Mouse (Mus musculus): Measurements from ENCODE around the gene B230118H07Rik. TPM values are rescaled to one million over a fixed set of nuclear protein-coding genes. Genes with fewer than 3 reads are reported as not detected.
A peak's percentile ranks its signal among the peaks of the same experiment; 100 is the strongest.

B230118H07Rik gene
- polyA plus RNA-seq, 1 experiment from 2014 or later: 55.8 TPM

- H3K27ac ChIP-seq (replicated peaks; ENCODE audit: low read depth, low read length): no peak overlapping the region
- WGBS: 69% methylated on average over 1 of the region's 1 CpGs
Observed at GRCm38 (mm10) chr2:101650446-101650845, 1.1 kb upstream of the B230118H07Rik start.

GRCm38 (mm10) chr2:101648361-101648760, 971 bp downstream of the B230118H07Rik start:
- no peaks in the 10 kb centered on the region for H3K9me3 ChIP-seq (ENCODE audit: control insufficient read depth, low read length)
- H3K36me3 ChIP-seq (ENCODE audit: control insufficient read depth, insufficient read depth, low read length): no peaks in the 10 kb centered on the region
- no peaks in the 10 kb centered on the region for H3K27me3 ChIP-seq (replicated peaks; ENCODE audit: control insufficient read depth, insufficient read depth, low read length)
- peak overlapping the region; percentile 77; the same call in 1 of the 2 replicates for H3K27ac ChIP-seq (replicated peaks; ENCODE audit: low read depth, low read length)
- 59% methylated on average over 2 of the region's 2 CpGs for WGBS
- DNase-seq (ENCODE audit: low spot score): no peak
- H3K4me3 ChIP-seq (ENCODE audit: low read depth, low read length): no peak overlapping the region
- no peak overlapping the region for H3K4me2 ChIP-seq (ENCODE audit: low read depth, low read length)
- H3K9ac ChIP-seq (ENCODE audit: low read depth, low read length): no peak overlapping the region
- peaks cover 9% of the 10 kb centered on the region; the same call in 1 of the 2 replicates for H3K4me1 ChIP-seq (ENCODE audit: control insufficient read depth, insufficient read depth, low read length)
- ATAC-seq (ENCODE audit: low read depth): no peak

More at GRCm38 (mm10) chr2:101650446-101650845, 1.1 kb upstream of the B230118H07Rik start:
- no peak overlapping the region for H3K9ac ChIP-seq (ENCODE audit: low read depth, low read length)
- H3K4me1 ChIP-seq (ENCODE audit: control insufficient read depth, insufficient read depth, low read length): peaks cover 9% of the 10 kb centered on the region; the same call in 1 of the 2 replicates
- H3K36me3 ChIP-seq (ENCODE audit: control insufficient read depth, insufficient read depth, low read length): no peaks in the 10 kb centered on the region
- no peaks in the 10 kb centered on the region for H3K27me3 ChIP-seq (replicated peaks; ENCODE audit: control insufficient read depth, insufficient read depth, low read length)
- no peak overlapping the region for H3K4me2 ChIP-seq (ENCODE audit: low read depth, low read length)
- H3K4me3 ChIP-seq (ENCODE audit: low read depth, low read length): no peak overlapping the region
- H3K9me3 ChIP-seq (ENCODE audit: control insufficient read depth, low read length): no peaks in the 10 kb centered on the region
- no peak for ATAC-seq (ENCODE audit: low read depth)
- DNase-seq (ENCODE audit: low spot score): no peak

- H3K4me2 ChIP-seq (ENCODE audit: low read depth, low read length): no peak overlapping the region
- no peak overlapping the region for H3K9ac ChIP-seq (ENCODE audit: low read depth, low read length)
- H3K4me3 ChIP-seq (ENCODE audit: low read depth, low read length): no peak overlapping the region
- no peaks in the 10 kb centered on the region for H3K27me3 ChIP-seq (replicated peaks; ENCODE audit: control insufficient read depth, insufficient read depth, low read length)
- DNase-seq (ENCODE audit: low spot score) (no peak), ATAC-seq (ENCODE audit: low read depth) (no peak)
- no peak overlapping the region for H3K27ac ChIP-seq (replicated peaks; ENCODE audit: low read depth, low read length)
- peaks cover 9% of the 10 kb centered on the region; the same call in 1 of the 2 replicates for H3K4me1 ChIP-seq (ENCODE audit: control insufficient read depth, insufficient read depth, low read length)
- no peaks in the 10 kb centered on the region for H3K36me3 ChIP-seq (ENCODE audit: control insufficient read depth, insufficient read depth, low read length)
- H3K9me3 ChIP-seq (ENCODE audit: control insufficient read depth, low read length): no peaks in the 10 kb centered on the region
- 100% methylated on average over 1 of the region's 1 CpGs for WGBS
Observed at GRCm38 (mm10) chr2:101645841-101646240, 3.5 kb downstream of the B230118H07Rik start.

- Histone ChIP-seq H3K4me3 (ENCODE audit: low read depth, low read length) (no peak overlapping the region), H3K4me1 (ENCODE audit: control insufficient read depth, insufficient read depth, low read length) (peaks cover 6% of the 10 kb centered on the region; the same call in 1 of the 2 replicates), H3K9me3 (ENCODE audit: control insufficient read depth, low read length) (no peaks in the 10 kb centered on the region), H3K27me3 (replicated peaks; ENCODE audit: control insufficient read depth, insufficient read depth, low read length) (no peaks in the 10 kb centered on the region), H3K9ac (ENCODE audit: low read depth, low read length) (no peak overlapping the region), H3K36me3 (ENCODE audit: control insufficient read depth, insufficient read depth, low read length) (no peaks in the 10 kb centered on the region), H3K4me2 (ENCODE audit: low read depth, low read length) (no peak overlapping the region), H3K27ac (replicated peaks; ENCODE audit: low read depth, low read length) (no peak overlapping the region)
- no peak for ATAC-seq (ENCODE audit: low read depth)
- DNase-seq (ENCODE audit: low spot score): peak; percentile 24
- WGBS: 68% methylated on average over 3 of the region's 3 CpGs
Observed at GRCm38 (mm10) chr2:101639840-101640350, 9.4 kb downstream of the B230118H07Rik start.

GRCm38 (mm10) chr2:101638979-101639839, 10.1 kb downstream of the B230118H07Rik start:
- H3K9ac ChIP-seq (ENCODE audit: low read depth, low read length): no peak overlapping the region
- no peaks in the 10 kb centered on the region for H3K9me3 ChIP-seq (ENCODE audit: control insufficient read depth, low read length)
- H3K27me3 ChIP-seq (replicated peaks; ENCODE audit: control insufficient read depth, insufficient read depth, low read length): no peaks in the 10 kb centered on the region
- no peak overlapping the region for H3K4me2 ChIP-seq (ENCODE audit: low read depth, low read length)
- DNase-seq (ENCODE audit: low spot score): no peak
- no peak overlapping the region for H3K27ac ChIP-seq (replicated peaks; ENCODE audit: low read depth, low read length)
- WGBS: 44% methylated on average over 7 of the region's 7 CpGs
- H3K4me1 ChIP-seq (ENCODE audit: control insufficient read depth, insufficient read depth, low read length): peaks cover 6% of the 10 kb centered on the region; the same call in 1 of the 2 replicates
- no peak overlapping the region for H3K4me3 ChIP-seq (ENCODE audit: low read depth, low read length)
- H3K36me3 ChIP-seq (ENCODE audit: control insufficient read depth, insufficient read depth, low read length): no peaks in the 10 kb centered on the region
- ATAC-seq (ENCODE audit: low read depth): no peak

GRCm38 (mm10) chr2:101628297-101629236, 20.8 kb downstream of the B230118H07Rik start:
- Histone ChIP-seq H3K9ac (ENCODE audit: low read depth, low read length) (peak overlapping the region; percentile 74), H3K9me3 (ENCODE audit: control insufficient read depth, low read length) (no peaks in the 10 kb centered on the region), H3K4me2 (ENCODE audit: low read depth, low read length) (peak overlapping the region; percentile 61), H3K36me3 (ENCODE audit: control insufficient read depth, insufficient read depth, low read length) (no peaks in the 10 kb centered on the region), H3K4me1 (ENCODE audit: control insufficient read depth, insufficient read depth, low read length) (0 out of 2 replicates have a peak, but pooled peaks cover 10% of the 10 kb centered on the region), H3K27me3 (replicated peaks; ENCODE audit: control insufficient read depth, insufficient read depth, low read length) (no peaks in the 10 kb centered on the region), H3K4me3 (ENCODE audit: low read depth, low read length) (peak overlapping the region; percentile 71), H3K27ac (replicated peaks; ENCODE audit: low read depth, low read length) (peak overlapping the region; percentile 87)
- WGBS: 1% methylated on average over 30 of the region's 31 CpGs
- peak; percentile 98 for DNase-seq (ENCODE audit: low spot score)
- ATAC-seq (ENCODE audit: low read depth): peak; percentile 99

GRCm38 (mm10) chr2:101627227-101627626, 22.1 kb downstream of the B230118H07Rik start:
- ATAC-seq (ENCODE audit: low read depth): no peak
- H3K4me3 ChIP-seq (ENCODE audit: low read depth, low read length): no peak overlapping the region
- 0 out of 2 replicates have a peak overlapping the region, but pooled peaks have one; percentile 74 for H3K9ac ChIP-seq (ENCODE audit: low read depth, low read length)
- no peak overlapping the region for H3K4me2 ChIP-seq (ENCODE audit: low read depth, low read length)
- no peaks in the 10 kb centered on the region for H3K36me3 ChIP-seq (ENCODE audit: control insufficient read depth, insufficient read depth, low read length)
- H3K4me1 ChIP-seq (ENCODE audit: control insufficient read depth, insufficient read depth, low read length): 0 out of 2 replicates have a peak, but pooled peaks cover 10% of the 10 kb centered on the region
- H3K27ac ChIP-seq (replicated peaks; ENCODE audit: low read depth, low read length): no peak overlapping the region
- no peaks in the 10 kb centered on the region for H3K27me3 ChIP-seq (replicated peaks; ENCODE audit: control insufficient read depth, insufficient read depth, low read length)
- DNase-seq (ENCODE audit: low spot score): no peak
- H3K9me3 ChIP-seq (ENCODE audit: control insufficient read depth, low read length): no peaks in the 10 kb centered on the region

- Histone ChIP-seq H3K4me3 (ENCODE audit: low read depth, low read length) (no peak within 1 kb of the TSS), H3K27ac (replicated peaks; ENCODE audit: low read depth, low read length) (no peak within 1 kb of the TSS), H3K27me3 (replicated peaks; ENCODE audit: control insufficient read depth, insufficient read depth, low read length) (no peaks in the 10 kb centered on the region), H3K4me2 (ENCODE audit: low read depth, low read length) (no peak within 1 kb of the TSS), H3K9me3 (ENCODE audit: control insufficient read depth, low read length) (no peaks in the 10 kb centered on the region), H3K9ac (ENCODE audit: low read depth, low read length) (no peak within 1 kb of the TSS), H3K36me3 (ENCODE audit: control insufficient read depth, insufficient read depth, low read length) (no peaks in the 10 kb centered on the region), H3K4me1 (ENCODE audit: control insufficient read depth, insufficient read depth, low read length) (0 out of 2 replicates have a peak, but pooled peaks cover 10% of the 10 kb centered on the region)
- WGBS: 51% methylated on average over 4 of the region's 4 CpGs
- ATAC-seq (ENCODE audit: low read depth) (no peak), DNase-seq (ENCODE audit: low spot score) (no peak)
Observed at GRCm38 (mm10) chr2:101624526-101624925, 24.8 kb downstream of the B230118H07Rik start, which contains the start of gene Rag2. TSS of gene Rag2 (plus strand) at chr2:101624718.

Measured in embryonic facial prominence, embryonic 14.5 days (tissue).